Mouse (Mus musculus): Measurements from ENCODE around the gene Hoxa6.

- TF ChIP-seq RAD21 (IDR thresholded peaks at IDR 0.05; ENCODE audit: low read depth, low read length) (no peak), ETS1 (conservative IDR thresholded peaks at IDR 0.05; ENCODE audit: low read depth, low read length) (no peak), TBP (conservative IDR thresholded peaks at IDR 0.05; ENCODE audit: low read depth, low read length) (no peak), CTCF (conservative IDR thresholded peaks at IDR 0.05 in 1 of 2, IDR thresholded peaks at IDR 0.05 in 1 of 2; ENCODE audit: low read depth in 2 of 2, low read length in 2 of 2) (no peak)
Observed at GRCm38 (mm10) chr6:52165441-52166370, 42.8 kb downstream of the Hoxa6 start.

Measured in CH12.LX (cell line).